Mouse (Mus musculus) kidney, postnatal 25 days (tissue): ENCODE data around the gene Cbfb.
A peak's percentile ranks its signal among the peaks of the same experiment; 100 is the strongest.
"Not testable (repeated sequence)": the region's sequence is repeated elsewhere in the genome, so short reads cannot be mapped to it uniquely, and the experiment has no call there.

Experiments
- DNase-seq, 2 experiments: peaks; one replicate each; pipeline ENCODE4 v3.0.0; 2021; ENCODE audit warnings: mixed read lengths in 2 of 2

Gene Cbfb

GRCm38 (mm10) chr8:105186467-105187005, 16.1 kb downstream of the Cbfb start:
- DNase-seq = no peak

GRCm38 (mm10) chr8:105192182-105192581, 21.7 kb downstream of the Cbfb start:
- no peak for DNase-seq

- no peak for DNase-seq
These were observed 35.3 kb downstream of the Cbfb start for GRCm38 (mm10) chr8:105205748-105206147.

DNA sequence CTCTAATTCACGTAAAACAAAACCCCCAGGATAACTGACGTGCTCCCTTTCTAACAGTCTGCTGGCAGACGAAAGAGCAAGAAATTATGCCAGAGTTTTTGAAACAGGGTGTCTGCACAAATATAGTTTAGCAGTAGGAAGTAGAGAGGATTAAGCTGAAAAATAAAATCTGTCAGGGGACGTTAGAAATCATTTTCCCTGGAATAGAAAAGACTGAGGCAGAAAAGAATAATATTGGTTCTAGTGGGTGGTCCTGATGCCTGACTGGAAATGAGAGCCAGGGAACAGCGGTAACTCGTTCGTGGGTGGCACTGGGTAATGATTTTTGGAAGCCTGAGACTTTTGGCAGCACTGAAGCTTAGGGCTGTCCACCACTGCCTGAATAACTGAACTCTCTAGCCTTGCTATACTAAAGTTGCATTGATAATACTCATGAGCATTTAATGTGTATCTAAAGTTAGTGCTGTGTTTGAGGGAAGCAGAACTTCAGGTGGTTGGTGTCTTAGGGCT, 36.3 kb downstream of the Cbfb start:
- DNase-seq = no peak

DNA sequence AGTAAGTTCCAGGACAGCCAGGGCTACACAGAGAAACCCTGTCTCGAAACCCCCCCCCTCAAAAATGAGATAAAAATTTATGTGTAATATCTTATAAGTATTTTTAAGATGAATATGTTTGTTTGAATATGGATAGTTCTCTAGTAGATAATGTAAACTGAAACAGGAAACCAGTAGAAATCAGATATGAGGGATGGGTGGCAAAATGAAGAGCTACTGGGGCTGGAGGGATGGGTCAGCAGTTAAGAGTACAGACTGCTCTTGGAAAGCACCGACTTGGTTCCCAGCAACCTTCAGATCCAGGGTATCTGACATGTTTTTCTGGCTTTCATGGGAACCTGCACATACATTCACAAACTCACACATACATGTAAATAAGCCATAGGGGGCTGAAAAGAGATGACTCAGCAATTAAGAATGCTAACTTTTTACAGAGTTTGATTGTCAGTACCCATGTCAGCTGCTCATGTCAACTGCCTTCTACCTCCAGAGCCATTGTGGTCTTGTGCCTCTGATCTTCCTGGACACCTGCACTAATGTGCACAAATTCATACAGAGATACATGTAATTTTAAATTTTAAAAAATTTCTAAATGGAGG, 37.3 kb downstream of the Cbfb start:
- DNase-seq = no peak

GRCm38 (mm10) chr8:105209153-105210110, 39.0 kb downstream of the Cbfb start:
- no peak for DNase-seq

GRCm38 (mm10) chr8:105214104-105214503, 43.6 kb downstream of the Cbfb start:
- DNase-seq = no peak

DNA sequence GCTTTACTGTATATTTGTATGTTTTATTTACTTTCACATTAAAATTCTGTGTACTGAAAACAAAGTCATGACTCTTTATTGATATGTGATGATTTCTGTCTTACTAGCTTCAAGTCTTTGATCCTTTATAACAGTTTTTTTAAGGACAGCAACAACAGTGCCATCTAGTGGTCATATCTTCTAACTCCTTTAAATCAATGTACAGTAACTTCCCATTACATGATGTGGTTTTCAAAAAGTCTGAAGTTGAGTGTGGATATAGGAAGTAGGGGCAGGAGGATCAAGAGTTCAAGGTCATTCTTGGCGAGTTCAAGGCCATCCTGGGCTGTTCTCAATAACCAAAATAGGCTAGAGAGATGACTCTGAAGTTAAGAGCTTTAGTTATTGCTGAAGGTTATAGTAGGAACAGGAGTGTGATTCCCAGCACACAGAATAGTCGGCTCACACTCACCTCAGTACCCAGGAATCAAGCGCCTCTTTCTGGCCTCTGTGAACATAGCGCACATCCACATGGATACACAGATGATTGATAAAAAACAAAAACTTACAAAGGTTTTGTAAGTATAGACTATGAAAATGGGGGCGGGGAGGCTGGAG, 47.5 kb downstream of the Cbfb start:
- DNase-seq = no peak

DNA sequence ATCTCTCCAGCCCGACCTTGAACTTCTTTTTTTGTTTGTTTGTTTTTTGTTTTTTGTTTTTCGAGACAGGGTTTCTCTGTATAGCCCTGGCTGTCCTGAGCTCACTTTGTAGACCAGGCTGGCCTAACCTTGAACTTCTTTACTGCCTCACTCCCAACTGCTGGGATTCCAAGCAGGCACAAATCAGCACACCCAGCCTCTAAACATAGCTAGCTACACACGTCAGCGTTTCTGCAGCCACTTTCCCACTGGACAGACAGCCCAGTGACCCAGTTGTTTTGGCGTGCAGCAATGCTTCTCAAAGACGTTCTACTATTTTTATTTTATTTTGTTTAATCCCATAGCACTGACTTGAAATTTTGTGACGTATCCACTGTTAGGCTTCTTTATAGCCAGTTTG, 53.4 kb downstream of the Cbfb start:
- no peak for DNase-seq

- DNase-seq = peak; percentile 97
These were observed 54.2 kb downstream of the Cbfb start, which contains the start of gene D230025D16Rik for GRCm38 (mm10) chr8:105224413-105225271. Gene D230025D16Rik, plus strand, starts transcription at chr8:105225145.

DNA sequence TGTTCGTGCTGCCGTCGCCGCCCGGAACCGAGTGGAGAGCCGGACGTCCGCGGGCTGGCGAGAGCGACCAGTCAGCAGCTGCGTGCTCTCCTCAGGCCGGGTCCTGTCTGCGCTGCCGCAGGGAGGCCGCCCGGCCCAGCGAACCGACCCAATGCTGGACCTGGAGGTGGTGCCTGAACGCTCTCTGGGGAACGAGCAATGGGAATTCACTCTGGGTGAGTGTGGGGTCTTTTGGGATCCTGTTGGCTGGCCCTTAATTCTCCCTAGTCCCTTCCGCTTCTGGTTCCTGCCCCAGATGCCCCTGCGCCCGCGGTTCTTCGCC, 54.8 kb downstream of the Cbfb start:
- DNase-seq = no peak

- no peak for DNase-seq
These were observed 55.4 kb downstream of the Cbfb start for GRCm38 (mm10) chr8:105225917-105226316.

GRCm38 (mm10) chr8:105231503-105232320, 61.2 kb downstream of the Cbfb start:
- DNase-seq = no peak

DNA sequence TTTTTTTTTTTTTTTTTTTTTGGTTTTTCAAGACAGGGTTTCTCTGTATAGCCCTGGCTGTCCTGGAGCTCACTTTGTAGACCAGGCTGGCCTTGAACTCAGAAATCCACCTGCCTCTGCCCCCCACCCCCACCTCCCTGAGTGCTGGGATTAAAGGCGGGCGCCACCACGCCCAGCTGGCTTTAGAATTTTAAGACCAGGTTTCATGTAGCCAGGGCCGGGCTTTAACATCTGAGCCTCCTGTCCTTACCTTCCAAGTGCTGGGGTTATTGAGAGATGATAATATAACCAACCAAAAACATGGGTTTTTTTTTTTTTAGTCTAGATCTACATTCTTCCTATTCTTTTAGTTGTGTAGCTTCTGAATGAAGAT, 61.8 kb downstream of the Cbfb start:
- DNase-seq = not testable (repeated sequence)

DNA sequence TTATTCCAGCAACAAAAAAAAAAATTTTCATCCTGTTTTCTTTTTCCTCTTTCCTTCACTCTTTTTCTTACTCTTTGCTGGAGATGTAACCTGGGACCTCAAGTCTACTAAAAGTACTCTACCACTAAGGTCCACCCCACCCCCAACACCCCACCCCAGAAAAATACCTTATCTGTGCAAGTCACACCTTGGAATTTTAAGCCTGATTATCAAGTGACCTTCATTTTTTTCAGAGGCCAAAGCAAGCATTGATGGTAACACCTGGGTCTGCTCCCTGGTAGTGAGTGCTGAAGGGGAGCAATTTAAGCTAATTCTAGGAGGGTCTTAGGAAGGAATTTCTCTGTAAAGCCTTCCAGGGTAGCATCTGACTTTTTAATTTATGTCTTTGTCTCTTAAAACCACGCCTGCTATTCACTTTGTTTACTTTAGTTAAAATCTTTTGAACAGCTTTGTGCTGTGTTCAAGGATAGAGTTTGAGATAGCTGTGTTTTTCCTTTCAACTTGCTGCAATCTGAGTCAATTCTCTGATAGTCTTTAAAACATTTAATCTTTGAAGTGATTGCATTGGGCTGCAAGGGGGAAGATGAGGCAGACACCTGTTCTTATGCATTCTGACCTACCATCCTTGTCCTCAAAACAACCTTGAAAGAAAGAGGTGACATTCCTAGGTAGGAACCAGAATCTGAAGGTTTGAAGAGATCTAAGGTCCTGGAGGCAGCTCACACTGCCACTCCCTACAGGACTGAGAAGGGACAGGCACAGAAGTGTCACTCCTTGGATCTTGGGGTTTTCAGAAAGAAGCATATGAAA, 62.9 kb downstream of the Cbfb start:
- no peak for DNase-seq

DNA sequence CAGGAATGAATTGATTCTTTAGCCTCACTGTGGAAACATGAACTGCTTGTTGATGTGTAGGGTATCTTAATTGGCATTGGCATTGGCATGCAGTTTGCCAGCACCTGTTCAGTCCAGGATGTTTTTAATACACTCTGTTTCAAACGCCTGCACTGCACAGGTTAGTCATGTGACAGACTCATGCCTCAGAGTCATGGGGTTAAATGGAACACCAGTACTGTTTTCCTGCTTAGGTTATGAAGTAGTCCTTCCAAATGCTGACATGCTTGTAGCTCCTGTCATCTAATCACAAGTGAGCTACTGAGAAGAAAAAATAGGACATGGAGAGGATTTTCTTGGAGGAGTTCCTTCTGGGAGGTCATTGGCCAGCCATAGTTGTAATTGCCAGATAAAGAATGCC, 64.7 kb downstream of the Cbfb start:
- DNase-seq = peak in 1 of 2 experiments; percentile 32

- DNase-seq = no peak
These were observed 67.1 kb downstream of the Cbfb start for GRCm38 (mm10) chr8:105237442-105238142.

DNA sequence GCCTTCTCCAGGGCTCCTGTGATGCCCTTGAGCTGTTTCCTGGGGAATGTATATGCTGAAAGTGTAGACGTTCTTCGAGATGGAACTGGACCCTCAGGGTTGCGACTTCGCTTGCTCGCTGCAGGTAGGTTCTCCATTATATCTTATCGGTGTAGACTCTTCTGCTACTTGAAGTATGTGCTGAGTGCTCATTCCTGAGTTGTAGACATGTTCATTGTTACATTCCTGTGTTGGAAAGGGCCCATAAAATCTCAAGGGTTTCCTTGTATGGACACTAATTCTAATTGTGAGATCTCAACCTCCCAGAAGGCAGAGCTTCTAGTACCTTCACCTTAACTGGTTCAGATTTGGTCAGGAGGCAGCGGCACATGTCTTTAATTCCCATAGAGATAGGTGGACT, 70.5 kb downstream of the Cbfb start:
- DNase-seq = no peak

GRCm38 (mm10) chr8:105251954-105252353, 81.5 kb downstream of the Cbfb start:
- DNase-seq = no peak
